Mouse (Mus musculus): ENCODE measurements at regions not wholly inside any gene's neighbourhood (a gene's known extent, or its start where the extent isn't known, plus 50 kb on each side); places are given as distances from the start of the nearest gene placed in this dataset.
A peak's percentile ranks its signal among the peaks of the same experiment; 100 is the strongest.

DNA sequence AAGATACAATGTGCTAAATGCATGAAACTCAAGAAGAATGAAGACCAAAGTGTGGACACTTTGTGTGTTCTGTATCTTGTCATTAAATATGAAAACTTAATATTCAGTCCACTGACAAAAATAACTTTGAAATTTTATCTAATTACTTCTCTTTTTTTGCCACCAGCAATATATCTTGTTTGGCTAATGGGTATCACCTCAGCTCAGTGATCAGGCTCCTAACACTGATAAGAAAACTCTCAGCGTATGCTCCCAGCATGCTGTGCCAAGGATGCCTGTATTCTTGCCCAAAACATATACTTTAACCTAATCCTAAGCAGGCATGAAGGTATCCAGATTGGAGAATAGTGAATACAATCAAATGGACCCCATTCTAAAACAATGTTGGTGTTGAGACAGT is 53.3 kb upstream of the Ptpn12 start:
- Histone ChIP-seq H3K4me2 (replicated peaks; ENCODE audit: low read depth, low read length, severe bottlenecking) (no peak overlapping the region), H3K4me1 (ENCODE audit: control insufficient read depth, insufficient read depth, low read length) (no peaks in the 10 kb centered on the region), H3K27me3 (ENCODE audit: control insufficient read depth, insufficient read depth, low read length) (no peaks in the 10 kb centered on the region), H3K27ac (replicated peaks; ENCODE audit: low read depth, low read length) (no peak overlapping the region), H3K9ac (ENCODE audit: low read depth, low read length, severe bottlenecking) (no peak overlapping the region), H3K36me3 (ENCODE audit: control insufficient read depth, insufficient read depth, low read length) (no peaks in the 10 kb centered on the region), H3K4me3 (replicated peaks; ENCODE audit: low read length) (no peak overlapping the region), H3K9me3 (ENCODE audit: control insufficient read depth, low read length) (no peaks in the 10 kb centered on the region)
- ATAC-seq (ENCODE audit: low FRiP score, low read depth), result no peak
- DNase-seq (ENCODE audit: low spot score), result no peak
- no peak for TF ChIP-seq POLR2A (IDR thresholded peaks at IDR 0.05; ENCODE audit: borderline replicate concordance, extremely low read depth, insufficient read depth, insufficient read length)
- 94% methylated on average over 1 of the region's 1 CpGs for WGBS

DNA sequence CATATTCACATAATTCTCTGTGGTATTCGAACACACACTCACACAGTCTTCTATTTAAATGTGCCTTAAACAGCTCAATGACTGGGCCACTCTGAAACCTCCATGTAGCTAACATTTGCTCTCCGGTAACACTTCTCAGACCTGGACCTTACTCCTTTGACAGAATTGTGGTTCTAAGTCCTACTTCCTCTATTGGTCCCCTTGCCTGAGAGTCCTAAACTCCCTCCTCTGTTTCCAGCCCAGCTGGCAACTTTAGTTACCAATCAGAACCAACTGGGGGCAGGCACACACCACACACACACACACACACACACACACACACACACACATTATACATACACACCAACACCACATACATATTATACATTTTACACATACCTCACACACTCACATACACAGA is 57.7 kb upstream of the Ptpn12 start:
- ATAC-seq (ENCODE audit: low FRiP score, low read depth), result no peak
- DNase-seq (ENCODE audit: low spot score), result no peak

DNA sequence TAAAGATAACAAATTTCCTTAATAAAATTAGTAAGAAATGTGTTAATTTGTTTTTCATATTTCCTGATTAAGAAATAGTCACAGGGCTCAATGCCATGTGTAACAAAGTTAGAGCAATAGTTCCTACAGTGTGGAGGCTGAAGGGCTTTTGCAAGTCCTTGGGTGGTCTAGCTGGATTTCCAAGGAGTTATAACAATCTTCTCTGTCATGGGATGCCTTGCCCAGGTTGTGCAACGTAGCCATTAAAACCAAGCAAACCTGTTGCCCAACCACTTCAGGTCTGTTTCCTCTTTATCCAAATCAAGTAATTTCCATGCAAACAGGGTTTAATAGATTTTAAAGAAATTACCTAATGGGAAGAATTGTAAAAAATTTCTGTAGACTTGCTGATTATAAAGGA is 59.8 kb upstream of the Ptpn12 start:
- no peak overlapping the region for H3K4me2 ChIP-seq (replicated peaks; ENCODE audit: low read depth, low read length, severe bottlenecking)

More for the DNA sequence above, 57.7 kb upstream of the Ptpn12 start:
- Histone ChIP-seq H3K4me2 (replicated peaks; ENCODE audit: low read depth, low read length, severe bottlenecking) (no peak overlapping the region), H3K9ac (ENCODE audit: low read depth, low read length, severe bottlenecking) (no peak overlapping the region), H3K4me1 (ENCODE audit: control insufficient read depth, insufficient read depth, low read length) (no peaks in the 10 kb centered on the region), H3K27ac (replicated peaks; ENCODE audit: low read depth, low read length) (no peak overlapping the region), H3K4me3 (replicated peaks; ENCODE audit: low read length) (no peak overlapping the region), H3K36me3 (ENCODE audit: control insufficient read depth, insufficient read depth, low read length) (no peaks in the 10 kb centered on the region), H3K27me3 (ENCODE audit: control insufficient read depth, insufficient read depth, low read length) (no peaks in the 10 kb centered on the region), H3K9me3 (ENCODE audit: control insufficient read depth, low read length) (no peaks in the 10 kb centered on the region)
- no peak for TF ChIP-seq POLR2A (IDR thresholded peaks at IDR 0.05; ENCODE audit: borderline replicate concordance, extremely low read depth, insufficient read depth, insufficient read length)
- 93% methylated on average over 2 of the region's 2 CpGs for WGBS

DNA sequence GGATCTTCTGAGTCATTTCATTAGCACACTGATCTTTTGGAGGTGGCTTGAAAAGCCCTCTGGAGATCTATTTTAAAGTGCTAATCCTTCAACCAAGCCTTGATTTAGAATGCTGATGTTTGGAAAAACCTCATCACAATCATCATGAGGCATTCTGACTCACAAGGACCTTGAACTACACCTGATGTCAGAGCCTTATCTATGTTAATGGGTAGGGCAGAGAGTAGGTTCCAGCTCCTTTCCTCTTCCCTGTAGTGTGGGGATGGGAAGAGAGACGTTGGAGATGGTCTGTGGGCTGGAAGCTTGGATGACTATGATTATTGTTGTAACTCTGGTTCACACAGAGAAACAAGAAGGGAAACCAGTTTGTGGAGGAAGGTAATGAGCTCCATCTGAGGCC is 63.0 kb upstream of the Gsap start:
- WGBS, result 45% methylated on average over 1 of the region's 1 CpGs
- no peak for TF ChIP-seq POLR2A (IDR thresholded peaks at IDR 0.05; ENCODE audit: borderline replicate concordance, extremely low read depth, insufficient read depth, insufficient read length)
- Histone ChIP-seq H3K4me1 (ENCODE audit: control insufficient read depth, insufficient read depth, low read length) (no peaks in the 10 kb centered on the region), H3K27me3 (ENCODE audit: control insufficient read depth, insufficient read depth, low read length) (no peaks in the 10 kb centered on the region), H3K4me2 (replicated peaks; ENCODE audit: low read depth, low read length, severe bottlenecking) (no peak overlapping the region), H3K36me3 (ENCODE audit: control insufficient read depth, insufficient read depth, low read length) (no peaks in the 10 kb centered on the region), H3K9ac (ENCODE audit: low read depth, low read length, severe bottlenecking) (no peak overlapping the region), H3K9me3 (ENCODE audit: control insufficient read depth, low read length) (no peaks in the 10 kb centered on the region), H3K27ac (replicated peaks; ENCODE audit: low read depth, low read length) (no peak overlapping the region), H3K4me3 (replicated peaks; ENCODE audit: low read length) (no peak overlapping the region)
- DNase-seq (ENCODE audit: low spot score) (no peak), ATAC-seq (ENCODE audit: low FRiP score, low read depth) (no peak)

More for the DNA sequence above, 59.8 kb upstream of the Ptpn12 start:
- Histone ChIP-seq H3K9ac (ENCODE audit: low read depth, low read length, severe bottlenecking) (no peak overlapping the region), H3K27me3 (ENCODE audit: control insufficient read depth, insufficient read depth, low read length) (no peaks in the 10 kb centered on the region), H3K27ac (replicated peaks; ENCODE audit: low read depth, low read length) (no peak overlapping the region), H3K4me1 (ENCODE audit: control insufficient read depth, insufficient read depth, low read length) (no peaks in the 10 kb centered on the region), H3K36me3 (ENCODE audit: control insufficient read depth, insufficient read depth, low read length) (no peaks in the 10 kb centered on the region), H3K9me3 (ENCODE audit: control insufficient read depth, low read length) (no peaks in the 10 kb centered on the region), H3K4me3 (replicated peaks; ENCODE audit: low read length) (no peak overlapping the region)
- peak; percentile 26 for DNase-seq (ENCODE audit: low spot score)
- TF ChIP-seq POLR2A (IDR thresholded peaks at IDR 0.05; ENCODE audit: borderline replicate concordance, extremely low read depth, insufficient read depth, insufficient read length), result no peak
- no peak for ATAC-seq (ENCODE audit: low FRiP score, low read depth)
- 61% methylated on average over 1 of the region's 1 CpGs for WGBS

DNA sequence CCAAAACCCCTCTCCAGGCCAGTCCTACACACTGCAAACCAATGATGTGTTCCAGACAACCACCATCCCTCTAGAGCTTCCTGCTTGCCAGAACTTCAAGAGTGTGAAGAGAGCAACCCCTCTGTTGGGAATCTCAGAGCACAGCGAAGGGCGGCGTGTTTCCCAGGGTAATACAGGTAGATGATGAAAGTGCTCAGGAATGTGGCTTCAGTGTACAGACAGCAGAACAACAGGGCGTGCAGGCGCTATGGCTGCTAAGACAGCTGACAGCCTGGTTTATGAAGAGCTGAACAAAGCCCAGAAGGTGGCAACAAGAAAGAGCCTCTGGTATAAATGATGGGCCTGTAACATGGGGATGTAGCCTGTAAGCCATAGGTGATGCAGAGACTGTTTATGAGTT is 61.0 kb upstream of the Gsap start:
- no peak for ATAC-seq (ENCODE audit: low FRiP score, low read depth)
- 61% methylated on average over 5 of the region's 5 CpGs for WGBS
- no peak overlapping the region for H3K4me3 ChIP-seq (replicated peaks; ENCODE audit: low read length)

DNA sequence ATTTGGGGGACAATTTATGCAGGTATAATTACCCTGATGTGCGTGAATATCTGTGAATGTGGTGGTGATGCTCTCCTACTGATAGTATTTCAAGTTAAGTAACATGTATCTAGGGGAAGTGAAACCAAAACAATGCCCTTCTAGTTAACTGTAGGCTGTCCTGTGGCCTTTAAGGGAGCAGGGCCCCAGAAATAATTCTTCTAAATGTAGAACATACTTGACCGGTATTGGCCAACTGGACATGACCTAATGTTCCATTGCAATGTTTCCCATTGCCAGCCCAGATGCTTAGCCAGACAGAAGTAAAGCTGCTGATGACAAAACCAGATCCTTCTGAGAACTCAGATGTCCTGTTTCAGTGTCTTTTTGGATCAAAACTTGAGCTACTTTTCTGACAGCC is 54.9 kb upstream of the Gsap start:
- 88% methylated on average over 2 of the region's 2 CpGs for WGBS
- Histone ChIP-seq H3K27ac (replicated peaks; ENCODE audit: low read depth, low read length) (no peak overlapping the region), H3K27me3 (ENCODE audit: control insufficient read depth, insufficient read depth, low read length) (no peaks in the 10 kb centered on the region), H3K4me2 (replicated peaks; ENCODE audit: low read depth, low read length, severe bottlenecking) (no peak overlapping the region), H3K36me3 (ENCODE audit: control insufficient read depth, insufficient read depth, low read length) (no peaks in the 10 kb centered on the region), H3K9me3 (ENCODE audit: control insufficient read depth, low read length) (no peaks in the 10 kb centered on the region), H3K9ac (ENCODE audit: low read depth, low read length, severe bottlenecking) (no peak overlapping the region), H3K4me1 (ENCODE audit: control insufficient read depth, insufficient read depth, low read length) (peaks cover 3% of the 10 kb centered on the region; the same call in 1 of the 2 replicates), H3K4me3 (replicated peaks; ENCODE audit: low read length) (no peak overlapping the region)
- no peak for ATAC-seq (ENCODE audit: low FRiP score, low read depth)
- DNase-seq (ENCODE audit: low spot score), result no peak
- no peak for TF ChIP-seq POLR2A (IDR thresholded peaks at IDR 0.05; ENCODE audit: borderline replicate concordance, extremely low read depth, insufficient read depth, insufficient read length)

More for the DNA sequence above, 61.0 kb upstream of the Gsap start:
- no peak for TF ChIP-seq POLR2A (IDR thresholded peaks at IDR 0.05; ENCODE audit: borderline replicate concordance, extremely low read depth, insufficient read depth, insufficient read length)
- DNase-seq (ENCODE audit: low spot score), result no peak
- no peaks in the 10 kb centered on the region for H3K36me3 ChIP-seq (ENCODE audit: control insufficient read depth, insufficient read depth, low read length)
- no peaks in the 10 kb centered on the region for H3K9me3 ChIP-seq (ENCODE audit: control insufficient read depth, low read length)
- no peak overlapping the region for H3K27ac ChIP-seq (replicated peaks; ENCODE audit: low read depth, low read length)
- H3K9ac ChIP-seq (ENCODE audit: low read depth, low read length, severe bottlenecking), result no peak overlapping the region
- no peaks in the 10 kb centered on the region for H3K27me3 ChIP-seq (ENCODE audit: control insufficient read depth, insufficient read depth, low read length)
- no peaks in the 10 kb centered on the region for H3K4me1 ChIP-seq (ENCODE audit: control insufficient read depth, insufficient read depth, low read length)
- H3K4me2 ChIP-seq (replicated peaks; ENCODE audit: low read depth, low read length, severe bottlenecking), result no peak overlapping the region

Measured in limb, embryonic 14.5 days (tissue).